Mouse (Mus musculus): ENCODE results near the gene Sgce.

The Sgce gene

DNA sequence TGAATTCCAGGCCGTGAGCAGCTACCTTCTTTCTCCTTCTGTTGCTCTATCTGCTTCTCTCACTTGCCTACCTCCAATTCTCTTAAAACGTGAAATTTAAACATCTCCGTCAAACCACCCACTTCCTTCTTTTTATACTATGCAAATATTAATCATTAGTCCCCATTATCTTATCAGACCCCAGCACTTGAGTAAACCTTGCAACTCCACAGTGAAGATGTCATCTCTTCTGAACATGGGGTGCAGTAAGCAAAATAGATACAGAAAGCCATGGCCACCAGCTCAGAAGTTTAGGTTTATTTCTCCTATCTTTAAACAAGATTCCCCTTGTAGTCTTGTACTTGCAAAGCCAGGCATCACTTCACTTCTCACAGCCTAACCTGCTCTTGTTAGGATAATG, 99.7 kb downstream of the Sgce start:
- DNase-seq (ENCODE audit: low spot score), result no peak

DNA sequence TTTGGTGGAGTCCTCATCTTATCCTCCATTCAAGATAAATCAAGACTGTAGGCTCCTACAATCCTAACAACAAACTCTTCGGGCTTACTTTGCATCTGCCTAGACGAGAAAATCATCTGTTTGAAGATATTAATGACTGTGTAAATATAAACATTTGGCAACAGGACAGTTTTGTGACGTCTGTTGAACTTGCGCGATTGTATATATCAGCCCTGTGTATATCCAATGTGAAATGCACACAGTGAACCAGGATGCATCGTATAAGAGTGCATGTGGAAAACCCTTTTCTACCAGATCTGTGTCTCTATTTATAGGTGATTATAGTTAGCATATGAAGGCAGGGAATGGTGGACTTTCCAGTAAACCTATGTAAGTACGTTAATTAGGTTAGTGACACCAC, 104.9 kb downstream of the Sgce start:
- no peak for DNase-seq (ENCODE audit: low spot score)

DNA sequence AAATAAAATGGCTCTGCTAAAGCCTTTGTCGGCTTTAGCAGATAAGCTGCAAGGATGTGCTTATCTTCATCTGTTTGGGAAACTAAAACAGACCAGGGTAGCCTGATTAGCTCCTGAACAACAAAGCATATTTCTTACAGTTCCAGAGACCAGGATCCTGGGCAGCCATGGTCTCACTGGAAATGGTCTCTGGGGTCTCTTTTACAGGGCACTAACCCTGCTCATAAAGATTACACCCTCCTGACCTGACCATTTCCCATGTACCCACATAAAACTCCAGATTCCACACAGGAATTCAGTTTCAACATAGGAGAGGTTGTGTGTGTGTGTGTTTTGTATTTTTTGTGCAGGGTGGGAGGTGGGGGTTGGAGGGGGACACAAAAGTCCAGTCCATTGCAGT, 112.2 kb downstream of the Sgce start:
- DNase-seq (ENCODE audit: low spot score), result no peak

DNA sequence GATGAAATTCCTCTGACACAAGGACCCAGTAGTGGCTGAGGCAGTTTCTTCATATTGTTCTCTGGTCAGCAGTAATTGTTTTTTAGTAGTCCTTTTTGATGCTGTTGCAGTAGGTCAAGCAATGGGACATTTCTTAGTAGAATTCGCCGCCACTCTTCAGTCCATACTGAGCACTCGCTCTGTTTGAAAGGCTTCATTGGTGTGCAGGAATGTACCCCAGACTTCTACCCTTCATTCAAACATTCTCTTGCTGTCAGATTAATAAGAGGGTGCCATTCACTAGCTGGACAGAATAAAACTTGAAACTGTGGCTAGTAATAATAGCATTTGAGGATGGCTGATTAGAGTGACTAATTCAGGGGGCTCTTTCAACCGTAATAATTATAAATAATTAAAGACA, 113.8 kb downstream of the Sgce start:
- DNase-seq (ENCODE audit: low spot score), result no peak

DNA sequence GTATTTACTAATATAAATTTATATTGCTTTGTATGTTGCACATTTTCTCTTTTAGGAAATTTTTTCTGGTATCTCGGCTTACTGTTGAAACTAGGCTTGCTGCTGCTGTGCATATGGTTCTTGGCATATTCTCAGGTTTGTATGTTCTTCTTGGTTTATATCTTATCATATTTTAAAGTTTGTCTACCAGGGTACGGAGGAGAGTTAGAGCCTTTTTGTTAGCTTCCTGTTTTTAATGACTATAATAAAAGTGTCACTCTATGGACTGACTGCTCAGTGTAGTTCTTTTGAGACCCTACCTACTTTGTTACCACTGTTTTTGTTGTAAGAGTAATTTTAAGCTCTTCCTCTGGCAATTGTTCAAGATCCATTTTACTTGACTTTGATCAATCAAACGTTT, 115.5 kb downstream of the Sgce start:
- DNase-seq (ENCODE audit: low spot score), result no peak

Measured in ovary, adult 18-20 months (tissue).